Mouse (Mus musculus) forebrain, embryonic 11.5 days (tissue): ENCODE results near the gene Gm13287. TPM values are rescaled to one million over a fixed set of nuclear protein-coding genes. Genes with fewer than 3 reads are reported as not detected.

Experiments
- ATAC-seq: fragments of 200-750 bp; cut with Nextera tagmentation; replicated peaks from 2 replicates; pipeline ENCODE4 v1.8.0; 2017; ENCODE audit warnings: moderate TSS enrichment; ENCODE audit not compliant: low FRiP score
- DNase-seq: peaks from one replicate; pipeline ENCODE4 v3.0.0-alpha.2; 2017; ENCODE audit warnings: low spot score
- H3K27ac ChIP-seq: fragments of 300-500 bp; sonication (generic); 2 replicates; pipeline ENCODE4 v1.5.1; 2014; ENCODE audit warnings: low read depth, low read length
- H3K27me3 ChIP-seq: fragments of 300-500 bp; sonication (generic); 2 replicates; pipeline ENCODE4 v1.6.1; 2014; ENCODE audit warnings: mild to moderate bottlenecking, low read length, mixed read lengths; ENCODE audit not compliant: control insufficient read depth, insufficient read depth
- H3K36me3 ChIP-seq: fragments of 300-500 bp; sonication (generic); 2 replicates; pipeline ENCODE4 v1.6.1; 2014; ENCODE audit warnings: mild to moderate bottlenecking, low read length, moderate library complexity, mixed read lengths; ENCODE audit not compliant: control insufficient read depth, insufficient read depth
- H3K4me1 ChIP-seq: fragments of 300-500 bp; sonication (generic); replicated peaks from 2 replicates; pipeline ENCODE4 v1.6.1; 2014; ENCODE audit warnings: low read length, mixed read lengths; ENCODE audit not compliant: control insufficient read depth, insufficient read depth
- H3K4me2 ChIP-seq: fragments of 300-500 bp; sonication (generic); 2 replicates; pipeline ENCODE4 v1.6.1; 2014; ENCODE audit warnings: low read depth, mild to moderate bottlenecking, low read length, moderate library complexity, mixed read lengths; ENCODE audit not compliant: severe bottlenecking
- H3K4me3 ChIP-seq: fragments of 300-500 bp; sonication (generic); 2 replicates; pipeline ENCODE4 v1.5.1; 2014; ENCODE audit warnings: low read depth, low read length
- H3K9ac ChIP-seq: fragments of 300-500 bp; sonication (generic); 2 replicates; pipeline ENCODE4 v1.6.1; 2014; ENCODE audit warnings: low read length
- H3K9me3 ChIP-seq: fragments of 300-500 bp; sonication (generic); 2 replicates; pipeline ENCODE4 v1.6.1; 2016; ENCODE audit warnings: low read length, mixed read lengths; ENCODE audit not compliant: control insufficient read depth
- WGBS: fragments of 180-500 bp; shearing (Covaris S2); extraction: QIAGEN DNeasy Blood & Tissue Kit; methylation state at CpG from one replicate; pipeline ENCODE4 v1.1.7; 2014; 5-methylcytosine and 5-hydroxymethylcytosine counted together
- polyA plus RNA-seq: library from polyadenylated mRNA; unstranded; fragments of >200 nt; fragmentation: Nextera tagmentation; extraction: Ambion mirVana; gene quantifications from 2 replicates; pipeline ENCODE4 v1.2.1, GENCODE M21; 2014

The Gm13287 gene
- polyA plus RNA-seq, 1 experiment from 2014 or later, result not detected

GRCm38 (mm10) chr4:88849698-88850097 lies 46.6 kb downstream of the Gm13287 start, which contains the start of gene Ifna1:
TSS of gene Ifna1 (plus strand) at chr4:88850087.
- ATAC-seq (no peak), DNase-seq (no peak)
- no peaks in the 10 kb centered on the region for H3K36me3 ChIP-seq
- H3K9ac ChIP-seq, result no peak within 1 kb of the TSS
- H3K27me3 ChIP-seq, result no peaks in the 10 kb centered on the region
- no peak within 1 kb of the TSS for H3K4me2 ChIP-seq
- 63% methylated on average over 1 of the region's 1 CpGs for WGBS
- H3K4me3 ChIP-seq, result no peak within 1 kb of the TSS
- H3K4me1 ChIP-seq, result peaks cover 5% of the 10 kb centered on the region; the same call in 1 of the 2 replicates
- H3K27ac ChIP-seq, result no peak within 1 kb of the TSS
- H3K9me3 ChIP-seq, result no peaks in the 10 kb centered on the region

- no peak overlapping the region for H3K4me3 ChIP-seq
- no peak overlapping the region for H3K9ac ChIP-seq
- H3K4me1 ChIP-seq, result peaks cover 5% of the 10 kb centered on the region; the same call in 1 of the 2 replicates
- no peaks in the 10 kb centered on the region for H3K9me3 ChIP-seq
- H3K36me3 ChIP-seq, result no peaks in the 10 kb centered on the region
- H3K27ac ChIP-seq, result 0 out of 2 replicates have a peak overlapping the region, but pooled peaks have one; percentile 46
- ATAC-seq (peak; percentile 91), DNase-seq (peak; percentile 54)
- no peaks in the 10 kb centered on the region for H3K27me3 ChIP-seq
- peak overlapping the region; percentile 24; the same call in 1 of the 2 replicates for H3K4me2 ChIP-seq
- WGBS, result 25% methylated on average over 4 of the region's 4 CpGs
Observed at GRCm38 (mm10) chr4:88851026-88851763, 48.1 kb downstream of the Gm13287 start.

Other genes starting within 250 kb of the Gm13287 start
- gene Ifna15, start 245.0 kb upstream of the Gm13287 start, polyA plus RNA-seq, result not detected in 2 replicates
- gene Ifna14, start 231.5 kb upstream of the Gm13287 start, polyA plus RNA-seq, result not detected in 2 replicates
- gene Ifna9, start 210.9 kb upstream of the Gm13287 start, polyA plus RNA-seq, result not detected in 2 replicates
- gene Ifna12, start 199.9 kb upstream of the Gm13287 start, polyA plus RNA-seq, result not detected in 2 replicates
- not detected in 2 replicates for gene C87499, start 168.8 kb upstream of the Gm13287 start, polyA plus RNA-seq
- gene Ifna13, start 158.8 kb upstream of the Gm13287 start, polyA plus RNA-seq, result not detected in 2 replicates
- gene Ifna16, start 126.3 kb upstream of the Gm13287 start, polyA plus RNA-seq, result not detected in 2 replicates
- gene Ifna2, start 119.3 kb upstream of the Gm13287 start, polyA plus RNA-seq, result not detected in 2 replicates
- gene Ifnab, start 111.9 kb upstream of the Gm13287 start, polyA plus RNA-seq, result not detected in 2 replicates
- 0.81 and 1.3 TPM in 2 replicates for gene Gm26566, start 81.4 kb upstream of the Gm13287 start, polyA plus RNA-seq
- gene Klhl9, start 80.8 kb upstream of the Gm13287 start, polyA plus RNA-seq, result 136 and 144 TPM in 2 replicates
- gene Gm13271, start 48.4 kb upstream of the Gm13287 start, polyA plus RNA-seq, result not detected in 2 replicates
- gene Gm13283, start 43.1 kb upstream of the Gm13287 start, polyA plus RNA-seq, result 0.19 TPM in 1 of 2 replicates, not detected in the other
- gene Gm13290, start 29.4 kb upstream of the Gm13287 start, polyA plus RNA-seq, result 0.20 and 0.53 TPM in 2 replicates
- gene Gm13289, start 26.3 kb upstream of the Gm13287 start, polyA plus RNA-seq, result not detected in 2 replicates
- gene Gm13272, start 23.4 kb upstream of the Gm13287 start, polyA plus RNA-seq, result not detected in 2 replicates
- gene Ifnz, start 21.1 kb upstream of the Gm13287 start, polyA plus RNA-seq, result not detected in 2 replicates
- gene Gm13276, start 17.5 kb upstream of the Gm13287 start, polyA plus RNA-seq, result not detected in 2 replicates
- not detected in 2 replicates for gene Gm13277, start 14.6 kb upstream of the Gm13287 start, polyA plus RNA-seq
- gene Gm13278, start 11.7 kb upstream of the Gm13287 start, polyA plus RNA-seq, result not detected in 2 replicates
- not detected in 2 replicates for gene Gm13275, start 8.8 kb upstream of the Gm13287 start, polyA plus RNA-seq
- not detected in 2 replicates for gene Gm13279, start 5.9 kb upstream of the Gm13287 start, polyA plus RNA-seq
- 1.3 TPM in 1 of 2 replicates, not detected in the other for gene Gm13285, start 3.6 kb upstream of the Gm13287 start, polyA plus RNA-seq
- gene Gm13288, start 2.3 kb downstream of the Gm13287 start, polyA plus RNA-seq, result not detected in 2 replicates
- gene Ifna7, start 13.0 kb downstream of the Gm13287 start, polyA plus RNA-seq, result not detected in 2 replicates
- gene Ifna11, start 16.7 kb downstream of the Gm13287 start, polyA plus RNA-seq, result not detected in 2 replicates
- not detected in 2 replicates for gene Ifna6, start 24.2 kb downstream of the Gm13287 start, polyA plus RNA-seq
- not detected in 2 replicates for gene Ifna5, start 32.3 kb downstream of the Gm13287 start, polyA plus RNA-seq
- gene Ifna4, start 38.6 kb downstream of the Gm13287 start, polyA plus RNA-seq, result not detected in 2 replicates
- not detected in 2 replicates for gene Ifna1, start 46.8 kb downstream of the Gm13287 start, polyA plus RNA-seq
- not detected in 2 replicates for gene Ifne, start 76.9 kb downstream of the Gm13287 start, polyA plus RNA-seq